Mouse (Mus musculus): Measurements from ENCODE around the gene Cep290.

The Cep290 gene

GRCm38 (mm10) chr10:100590323-100590722 lies 103.0 kb downstream of the Cep290 start, which contains the start of the genes 4930430F08Rik and 1700017N19Rik:
TSS of gene 4930430F08Rik (minus strand) at chr10:100590423.
TSS of gene 1700017N19Rik (plus strand) at chr10:100590484.
- no peak for DNase-seq (ENCODE audit: low spot score in 2 of 2)

- no peak for DNase-seq (ENCODE audit: low spot score in 2 of 2)
Observed at GRCm38 (mm10) chr10:100598339-100598738, 111.0 kb downstream of the Cep290 start.

- no peak for DNase-seq (ENCODE audit: low spot score in 2 of 2)
Observed at GRCm38 (mm10) chr10:100603511-100603910, 116.2 kb downstream of the Cep290 start.

GRCm38 (mm10) chr10:100604254-100604653 lies 116.9 kb downstream of the Cep290 start:
- no peak for DNase-seq (ENCODE audit: low spot score in 2 of 2)

GRCm38 (mm10) chr10:100617233-100617903 lies 130.0 kb downstream of the Cep290 start:
- no peak for DNase-seq (ENCODE audit: low spot score in 2 of 2)

GRCm38 (mm10) chr10:100619474-100619873 lies 132.1 kb downstream of the Cep290 start:
- DNase-seq (ENCODE audit: low spot score in 2 of 2), result no peak

GRCm38 (mm10) chr10:100620040-100620439 lies 132.7 kb downstream of the Cep290 start:
- DNase-seq (ENCODE audit: low spot score in 2 of 2), result no peak

- no peak for DNase-seq (ENCODE audit: low spot score in 2 of 2)
Observed at GRCm38 (mm10) chr10:100622494-100622893, 135.1 kb downstream of the Cep290 start.

Data from frontal cortex, postnatal 36 days (tissue).